Mouse (Mus musculus): ENCODE measurements around the gene Pogz.

DNA sequence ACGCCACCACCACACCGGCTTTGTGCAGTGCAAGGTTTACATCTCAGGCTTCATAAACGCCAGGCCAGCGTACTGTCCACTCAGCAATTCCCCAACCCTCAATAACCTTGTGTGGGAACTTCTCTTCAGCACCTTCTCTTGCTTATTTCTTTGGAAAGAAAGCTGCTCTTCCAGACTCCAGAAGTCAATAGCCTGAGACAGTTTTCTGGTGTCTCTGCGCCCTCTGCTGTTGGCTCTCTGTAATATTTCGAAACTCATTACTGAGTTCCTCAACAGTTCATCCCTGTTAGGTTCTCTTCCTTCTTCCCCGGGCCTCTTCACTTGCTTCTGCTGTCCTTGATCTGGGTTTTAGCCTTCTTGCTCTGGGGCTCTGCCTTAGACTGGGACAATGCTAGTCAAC, 65.4 kb downstream of the Pogz start:
- TF ChIP-seq CTCF (IDR thresholded peaks at IDR 0.05; ENCODE audit: insufficient read depth, low read length) (peak; percentile 7; the same call in 1 of the 2 replicates), POLR2A (IDR thresholded peaks at IDR 0.05; ENCODE audit: borderline replicate concordance, extremely low read depth, low read depth, low read length) (no peak)

Measured in lung, adult 2 months (tissue).